In the genomic region with DNA sequence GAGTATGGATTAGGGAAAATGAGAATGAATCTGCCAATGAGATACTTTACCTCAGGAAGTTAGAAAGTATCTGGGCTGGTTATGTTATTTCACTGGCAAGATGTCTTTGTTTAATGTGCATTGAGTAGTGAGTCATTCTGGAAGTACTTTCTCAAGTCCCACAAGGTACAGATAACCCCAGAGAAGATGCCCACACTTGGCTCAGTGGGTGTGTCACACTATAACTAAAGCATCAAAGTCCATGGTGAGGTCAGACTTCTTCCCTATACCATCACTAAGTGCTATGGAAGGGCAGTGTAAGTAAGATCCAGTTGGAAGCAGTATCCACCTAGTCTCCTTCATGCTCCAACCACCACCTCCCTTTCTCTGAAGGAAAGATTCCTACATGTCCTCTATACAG, we compare ENCODE assay signal across 13 mouse cellular contexts.
DNase-seq lines count a peak whose midpoint lies in the region; ATAC-seq and TF ChIP-seq lines count a peak whose summit lies in the region.
"Had no signal": no experiment of that assay in that cellular context is flagged by ENCODE, and none has a peak within 500 bp of the region (broad histone marks: within the 10 kb centered on the region; RNA-seq: fewer than 3 reads in every experiment).

No protein-coding gene starts in this region.

- in situ Hi-C loops in CH12.LX (cut with MboI; ENCODE audit: low pct_ligation_motif_present, low pct_unique_long_range_greater_than_20kb, low sequenced_read_pairs) = no loop called here

- H3K4me1 ChIP-seq in hindbrain, postnatal 0 days (ENCODE audit: insufficient read depth, low read length) = peaks cover 11% of the 10 kb centered on the region; the same call in 1 of the 2 replicates
- peaks cover 4% of the 10 kb centered on the region; the same call in 1 of the 2 replicates for H3K4me1 ChIP-seq in hindbrain, embryonic 16.5 days (ENCODE audit: control insufficient read depth, insufficient read depth, low read depth, low read length)
- 0 out of 4 replicates have a peak, but pooled peaks cover 0 to 3% of the 10 kb centered on the region in 2 experiments for H3K4me1 ChIP-seq in CH12.LX (ENCODE audit: control insufficient read depth in 1 of 2, insufficient read depth in 2 of 2)
- 0 out of 2 replicates have a peak, but pooled peaks cover 4% of the 10 kb centered on the region for H3K4me1 ChIP-seq in intestine, postnatal 0 days (replicated peaks; ENCODE audit: control insufficient read depth, insufficient read depth, low read length)
- H3K4me1 ChIP-seq: liver, embryonic 13.5 days had no signal

- H3K9me3 ChIP-seq in hindbrain, postnatal 0 days (ENCODE audit: low read length) = no peaks in the 10 kb centered on the region
- H3K9me3 ChIP-seq in hindbrain, embryonic 16.5 days (ENCODE audit: control insufficient read depth, low read length) = no peaks in the 10 kb centered on the region
- no peaks in the 10 kb centered on the region for H3K9me3 ChIP-seq in CH12.LX (replicated peaks; ENCODE audit: low read length)
- no peaks in the 10 kb centered on the region for H3K9me3 ChIP-seq in intestine, postnatal 0 days (ENCODE audit: control insufficient read depth)
- H3K9me3 ChIP-seq: heart, embryonic 13.5 days; liver, embryonic 13.5 days had no signal

- no peak for TF ChIP-seq RAD21 in CH12.LX (IDR thresholded peaks at IDR 0.05; ENCODE audit: low read depth, low read length)

- peak; percentile 37 for DNase-seq in cerebellum, adult 9-11 months
- DNase-seq in cerebellum, adult 11-12 months = no peak
- no peak for DNase-seq in hindbrain, postnatal 0 days (ENCODE audit: low spot score)
- DNase-seq in CH12.LX (ENCODE audit: extremely low read depth) = no peak
- DNase-seq in layer of hippocampus, postnatal 36 days = no peak
- DNase-seq: adrenal gland, adult 8-10 months; heart, postnatal 4 days; liver, embryonic 13.5 days; thymus, postnatal 4 days had no signal

- no peak for TF ChIP-seq CTCF in hindbrain, postnatal 0 days (IDR thresholded peaks at IDR 0.05; ENCODE audit: low read depth)
- TF ChIP-seq CTCF in CH12.LX (conservative IDR thresholded peaks at IDR 0.05 in 1 of 2, IDR thresholded peaks at IDR 0.05 in 1 of 2; ENCODE audit: low read depth in 2 of 2, low read length in 2 of 2) = no peak
- TF ChIP-seq CTCF in intestine, postnatal 0 days (IDR thresholded peaks at IDR 0.05; ENCODE audit: low read depth) = no peak

- H3K79me2 ChIP-seq in CH12.LX (replicated peaks; ENCODE audit: control insufficient read depth, extremely low read depth, insufficient read depth, poor library complexity, severe bottlenecking) = no peaks in the 10 kb centered on the region

- H3K27me3 ChIP-seq in hindbrain, postnatal 0 days (ENCODE audit: insufficient read depth, low read length) = no peaks in the 10 kb centered on the region
- no peaks in the 10 kb centered on the region for H3K27me3 ChIP-seq in hindbrain, embryonic 16.5 days (replicated peaks; ENCODE audit: control insufficient read depth, insufficient read depth, low read length)
- H3K27me3 ChIP-seq in CH12.LX (replicated peaks) = no peaks in the 10 kb centered on the region
- H3K27me3 ChIP-seq in intestine, postnatal 0 days (replicated peaks; ENCODE audit: control insufficient read depth, insufficient read depth, low read length) = no peaks in the 10 kb centered on the region
- H3K27me3 ChIP-seq: heart, embryonic 13.5 days; liver, embryonic 13.5 days had no signal

- H3K9ac ChIP-seq in hindbrain, postnatal 0 days (replicated peaks; ENCODE audit: low read length) = no peak overlapping the region
- H3K9ac ChIP-seq in hindbrain, embryonic 16.5 days (ENCODE audit: low read depth, low read length) = no peak overlapping the region
- no peak overlapping the region for H3K9ac ChIP-seq in CH12.LX (ENCODE audit: insufficient read depth, low read depth)
- no peak overlapping the region for H3K9ac ChIP-seq in intestine, postnatal 0 days (ENCODE audit: low read depth, low read length)
- H3K9ac ChIP-seq: heart, embryonic 13.5 days; liver, embryonic 13.5 days had no signal

- H3K4me2 ChIP-seq in hindbrain, postnatal 0 days (ENCODE audit: low read depth, low read length) = no peak overlapping the region
- no peak overlapping the region for H3K4me2 ChIP-seq in hindbrain, embryonic 16.5 days (ENCODE audit: low read length)
- no peak overlapping the region for H3K4me2 ChIP-seq in CH12.LX (ENCODE audit: insufficient read depth, low read depth, poor library complexity, severe bottlenecking)
- no peak overlapping the region for H3K4me2 ChIP-seq in intestine, postnatal 0 days (replicated peaks; ENCODE audit: low read depth)
- H3K4me2 ChIP-seq: heart, embryonic 13.5 days; liver, embryonic 13.5 days had no signal

- no peak; the same call in 1 of the 2 replicates for TF ChIP-seq EP300 in CH12.LX (IDR thresholded peaks at IDR 0.05; ENCODE audit: low read length)

- H3K27ac ChIP-seq in hindbrain, postnatal 0 days = peak overlapping the region; percentile 61; the same call in 1 of the 2 replicates
- no peak overlapping the region for H3K27ac ChIP-seq in hindbrain, embryonic 16.5 days (ENCODE audit: low read depth, low read length)
- no peak overlapping the region for H3K27ac ChIP-seq in CH12.LX (ENCODE audit: insufficient read depth, low read depth)
- no peak overlapping the region for H3K27ac ChIP-seq in intestine, postnatal 0 days (ENCODE audit: low read depth, low read length)
- H3K27ac ChIP-seq: heart, embryonic 13.5 days; liver, embryonic 13.5 days had no signal

- dilution Hi-C loops in CH12.LX (cut with MboI; ENCODE audit: extremely low pct_ligation_motif_present, extremely low pct_unique_long_range_greater_than_20kb, low sequenced_read_pairs) = no loop called here

- TF ChIP-seq POLR2A in CH12.LX (IDR thresholded peaks at IDR 0.05; ENCODE audit: low read depth, low read length) = no peak

- no peak for ATAC-seq in hindbrain, postnatal 0 days
- no peak for ATAC-seq in hindbrain, embryonic 16.5 days
- peak; percentile 84 for ATAC-seq in intestine, postnatal 0 days
- no peak for ATAC-seq in erythroblast, adult 5-6 weeks (replicated peaks; ENCODE audit: low FRiP score, poor library complexity, severe bottlenecking)

- H3K4me3 ChIP-seq in hindbrain, postnatal 0 days (ENCODE audit: low read length) = no peak overlapping the region
- H3K4me3 ChIP-seq in hindbrain, embryonic 16.5 days (ENCODE audit: low read length) = no peak overlapping the region
- H3K4me3 ChIP-seq in CH12.LX (replicated peaks in 1 of 3; ENCODE audit: low read depth in 2 of 3, low read length in 2 of 3, poor library complexity in 1 of 3) = no peak overlapping the region
- no peak overlapping the region for H3K4me3 ChIP-seq in intestine, postnatal 0 days (ENCODE audit: low read depth, low read length)
- H3K4me3 ChIP-seq: heart, embryonic 13.5 days; liver, embryonic 13.5 days had no signal

- no peaks in the 10 kb centered on the region for H3K36me3 ChIP-seq in hindbrain, postnatal 0 days (ENCODE audit: insufficient read depth, low read length)
- no peaks in the 10 kb centered on the region for H3K36me3 ChIP-seq in hindbrain, embryonic 16.5 days (ENCODE audit: control insufficient read depth, insufficient read depth, low read length)
- H3K36me3 ChIP-seq in CH12.LX (replicated peaks in 1 of 2; ENCODE audit: control insufficient read depth in 1 of 2, insufficient read depth in 1 of 2, low read length in 1 of 2) = no peaks in the 10 kb centered on the region
- H3K36me3 ChIP-seq in intestine, postnatal 0 days (ENCODE audit: control insufficient read depth, insufficient read depth) = no peaks in the 10 kb centered on the region
- H3K36me3 ChIP-seq: heart, embryonic 13.5 days; liver, embryonic 13.5 days had no signal

TF ChIP-seq in CH12.LX, 34 proteins besides CTCF, POLR2A, EP300 and RAD21:
- TF ChIP-seq JUND (conservative IDR thresholded peaks at IDR 0.05; ENCODE audit: low read depth, low read length) (0 out of 2 replicates have a peak, but pooled peaks have one; percentile 29), MAZ (IDR thresholded peaks at IDR 0.05; ENCODE audit: low read depth, low read length) (no peak)
